Mouse (Mus musculus): Measurements from ENCODE around the gene Gm10799. TPM values are rescaled to one million over a fixed set of nuclear protein-coding genes. Genes with fewer than 3 reads are reported as not detected.

Gm10799 gene
- polyA plus RNA-seq, 1 experiment from 2014 or later, result not detected

GRCm38 (mm10) chr2:104060996-104061395 is 7.4 kb downstream of the Gm10799 start:
- no peak for ATAC-seq (ENCODE audit: low FRiP score, low read depth)
- Histone ChIP-seq H3K4me2 (replicated peaks) (no peak overlapping the region), H3K4me3 (no peak overlapping the region), H3K9ac (no peak overlapping the region), H3K36me3 (peaks cover 17% of the 10 kb centered on the region), H3K9me3 (no peaks in the 10 kb centered on the region; the same call in 1 of the 2 replicates), H3K27me3 (replicated peaks) (no peaks in the 10 kb centered on the region), H3K4me1 (no peaks in the 10 kb centered on the region), H3K27ac (no peak overlapping the region)
- 98% methylated on average over 6 of the region's 6 CpGs for WGBS

GRCm38 (mm10) chr2:104059786-104060185 is 8.6 kb downstream of the Gm10799 start:
- no peak overlapping the region for H3K9ac ChIP-seq
- no peak overlapping the region for H3K27ac ChIP-seq
- no peak overlapping the region for H3K4me3 ChIP-seq
- no peaks in the 10 kb centered on the region for H3K4me1 ChIP-seq
- no peak for ATAC-seq (ENCODE audit: low FRiP score, low read depth)
- WGBS, result 76% methylated on average over 10 of the region's 10 CpGs
- H3K9me3 ChIP-seq, result no peaks in the 10 kb centered on the region; the same call in 1 of the 2 replicates
- H3K36me3 ChIP-seq, result peaks cover 23% of the 10 kb centered on the region
- H3K27me3 ChIP-seq (replicated peaks), result no peaks in the 10 kb centered on the region
- no peak overlapping the region for H3K4me2 ChIP-seq (replicated peaks)

- H3K4me2 ChIP-seq (replicated peaks), result no peak overlapping the region
- H3K36me3 ChIP-seq, result peaks cover 32% of the 10 kb centered on the region
- no peaks in the 10 kb centered on the region; the same call in 1 of the 2 replicates for H3K9me3 ChIP-seq
- no peak for ATAC-seq (ENCODE audit: low FRiP score, low read depth)
- H3K27ac ChIP-seq, result no peak overlapping the region
- WGBS, result 92% methylated on average over 4 of the region's 4 CpGs
- H3K9ac ChIP-seq, result no peak overlapping the region
- H3K4me1 ChIP-seq, result no peaks in the 10 kb centered on the region
- no peaks in the 10 kb centered on the region for H3K27me3 ChIP-seq (replicated peaks)
- no peak overlapping the region for H3K4me3 ChIP-seq
These were observed 9.4 kb downstream of the Gm10799 start for GRCm38 (mm10) chr2:104058954-104059353.

- no peaks in the 10 kb centered on the region for H3K9me3 ChIP-seq
These were observed 10.0 kb downstream of the Gm10799 start for GRCm38 (mm10) chr2:104058381-104058780.

GRCm38 (mm10) chr2:104044479-104045080 is 23.8 kb downstream of the Gm10799 start:
- Histone ChIP-seq H3K9ac (no peak overlapping the region), H3K4me1 (no peaks in the 10 kb centered on the region), H3K27me3 (replicated peaks) (no peaks in the 10 kb centered on the region), H3K4me2 (replicated peaks) (no peak overlapping the region), H3K9me3 (no peaks in the 10 kb centered on the region), H3K27ac (no peak overlapping the region), H3K36me3 (peaks cover 25% of the 10 kb centered on the region), H3K4me3 (no peak overlapping the region)
- ATAC-seq (ENCODE audit: low FRiP score, low read depth), result no peak
- WGBS, result 94% methylated on average over 1 of the region's 1 CpGs

More at GRCm38 (mm10) chr2:104058381-104058780, 10.0 kb downstream of the Gm10799 start:
- 87% methylated on average over 1 of the region's 1 CpGs for WGBS
- Histone ChIP-seq H3K27me3 (replicated peaks) (no peaks in the 10 kb centered on the region), H3K36me3 (peaks cover 35% of the 10 kb centered on the region), H3K9ac (no peak overlapping the region), H3K4me3 (no peak overlapping the region), H3K27ac (no peak overlapping the region), H3K4me1 (no peaks in the 10 kb centered on the region), H3K4me2 (replicated peaks) (no peak overlapping the region)
- ATAC-seq (ENCODE audit: low FRiP score, low read depth), result no peak

- H3K9ac ChIP-seq, result no peak overlapping the region
- no peak overlapping the region for H3K4me3 ChIP-seq
- no peak overlapping the region for H3K27ac ChIP-seq
- 52% methylated on average over 5 of the region's 5 CpGs for WGBS
- peaks cover 31% of the 10 kb centered on the region for H3K36me3 ChIP-seq
- no peak for ATAC-seq (ENCODE audit: low FRiP score, low read depth)
- no peaks in the 10 kb centered on the region for H3K9me3 ChIP-seq
- H3K4me2 ChIP-seq (replicated peaks), result no peak overlapping the region
- H3K27me3 ChIP-seq (replicated peaks), result no peaks in the 10 kb centered on the region
- no peaks in the 10 kb centered on the region for H3K4me1 ChIP-seq
These were observed 24.5 kb downstream of the Gm10799 start for GRCm38 (mm10) chr2:104043624-104044478.

GRCm38 (mm10) chr2:104042766-104043165 is 25.6 kb downstream of the Gm10799 start:
- Histone ChIP-seq H3K4me3 (no peak overlapping the region), H3K9me3 (no peaks in the 10 kb centered on the region), H3K27ac (no peak overlapping the region), H3K9ac (no peak overlapping the region), H3K36me3 (peaks cover 24% of the 10 kb centered on the region), H3K4me1 (no peaks in the 10 kb centered on the region), H3K4me2 (replicated peaks) (no peak overlapping the region), H3K27me3 (replicated peaks) (no peaks in the 10 kb centered on the region)
- 94% methylated on average over 15 of the region's 15 CpGs for WGBS
- no peak for ATAC-seq (ENCODE audit: low FRiP score, low read depth)

GRCm38 (mm10) chr2:104041632-104042031 is 26.7 kb downstream of the Gm10799 start:
- no peak overlapping the region for H3K9ac ChIP-seq
- ATAC-seq (ENCODE audit: low FRiP score, low read depth), result no peak
- no peaks in the 10 kb centered on the region for H3K9me3 ChIP-seq
- H3K4me1 ChIP-seq, result no peaks in the 10 kb centered on the region
- H3K36me3 ChIP-seq, result peaks cover 26% of the 10 kb centered on the region
- H3K27ac ChIP-seq, result no peak overlapping the region
- WGBS, result 86% methylated on average over 5 of the region's 5 CpGs
- H3K4me3 ChIP-seq, result no peak overlapping the region
- H3K4me2 ChIP-seq (replicated peaks), result no peak overlapping the region
- H3K27me3 ChIP-seq (replicated peaks), result no peaks in the 10 kb centered on the region

GRCm38 (mm10) chr2:104038236-104038635 is 30.1 kb downstream of the Gm10799 start:
- no peak overlapping the region for H3K27ac ChIP-seq
- ATAC-seq (ENCODE audit: low FRiP score, low read depth), result no peak
- 43% methylated on average over 2 of the region's 2 CpGs for WGBS
- H3K27me3 ChIP-seq (replicated peaks), result no peaks in the 10 kb centered on the region
- no peaks in the 10 kb centered on the region for H3K4me1 ChIP-seq
- H3K4me2 ChIP-seq (replicated peaks), result no peak overlapping the region
- H3K9me3 ChIP-seq, result no peaks in the 10 kb centered on the region
- peaks cover 31% of the 10 kb centered on the region for H3K36me3 ChIP-seq
- H3K4me3 ChIP-seq, result no peak overlapping the region
- H3K9ac ChIP-seq, result no peak overlapping the region

- 78% methylated on average over 3 of the region's 3 CpGs for WGBS
- Histone ChIP-seq H3K27ac (no peak overlapping the region), H3K36me3 (peaks cover 35% of the 10 kb centered on the region), H3K4me2 (replicated peaks) (no peak overlapping the region), H3K4me1 (no peaks in the 10 kb centered on the region), H3K9ac (no peak overlapping the region), H3K27me3 (replicated peaks) (no peaks in the 10 kb centered on the region), H3K9me3 (no peaks in the 10 kb centered on the region), H3K4me3 (no peak overlapping the region)
- no peak for ATAC-seq (ENCODE audit: low FRiP score, low read depth)
These were observed 32.0 kb downstream of the Gm10799 start for GRCm38 (mm10) chr2:104036316-104036715.

GRCm38 (mm10) chr2:104035595-104035994 is 32.8 kb downstream of the Gm10799 start:
- H3K9me3 ChIP-seq, result no peaks in the 10 kb centered on the region
- peaks cover 35% of the 10 kb centered on the region for H3K36me3 ChIP-seq
- H3K4me1 ChIP-seq, result no peaks in the 10 kb centered on the region
- H3K27ac ChIP-seq, result no peak overlapping the region
- no peak overlapping the region for H3K4me3 ChIP-seq
- ATAC-seq (ENCODE audit: low FRiP score, low read depth), result no peak
- no peak overlapping the region for H3K4me2 ChIP-seq (replicated peaks)
- H3K27me3 ChIP-seq (replicated peaks), result no peaks in the 10 kb centered on the region
- no peak overlapping the region for H3K9ac ChIP-seq
- 92% methylated on average over 6 of the region's 6 CpGs for WGBS

- Histone ChIP-seq H3K27ac (no peak overlapping the region), H3K4me3 (no peak overlapping the region), H3K9ac (no peak overlapping the region), H3K27me3 (replicated peaks) (no peaks in the 10 kb centered on the region), H3K36me3 (peaks cover 30% of the 10 kb centered on the region), H3K4me2 (replicated peaks) (no peak overlapping the region), H3K4me1 (no peaks in the 10 kb centered on the region), H3K9me3 (no peaks in the 10 kb centered on the region)
- 35% methylated on average over 3 of the region's 3 CpGs for WGBS
- no peak for ATAC-seq (ENCODE audit: low FRiP score, low read depth)
These were observed 33.4 kb downstream of the Gm10799 start for GRCm38 (mm10) chr2:104034832-104035472.
